Mouse (Mus musculus) c-Kit-positive CD71-positive TER-119-positive erythroid progenitor cells, embryonic 14.5 days (primary cell): ENCODE results near the gene Gm6812.
"Not testable (repeated sequence)": the region's sequence is repeated elsewhere in the genome, so short reads cannot be mapped to it uniquely, and the experiment has no call there.

Experiments
- DNase-seq: peaks from one replicate; pipeline ENCODE4 v3.0.0-alpha.2; 2013; ENCODE audit warnings: low spot score

The Gm6812 gene

DNA sequence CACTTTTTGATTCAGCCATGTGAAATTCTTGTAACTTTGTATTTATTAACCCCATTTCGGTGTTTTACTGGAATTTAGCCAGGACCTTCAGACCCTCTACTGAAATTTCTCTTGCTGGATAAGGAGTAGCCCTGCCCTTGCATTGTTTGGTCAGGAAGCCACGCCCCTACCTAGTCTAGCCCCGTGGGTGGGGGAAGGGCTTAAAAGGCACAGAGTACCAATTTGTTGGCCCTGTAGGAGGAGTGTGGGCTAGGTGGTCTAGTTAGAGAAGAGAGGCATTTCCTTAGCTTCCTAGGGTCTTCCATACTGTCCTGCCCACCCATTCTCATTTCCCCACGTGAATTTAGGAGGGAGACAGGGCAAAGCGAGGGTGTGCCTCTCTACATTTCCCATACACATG lies at the start of gene Gm6812:
TSS of gene Gm6812 (minus strand) at position 101 of the 400 bp plus-strand sequence.
- DNase-seq, result not testable (repeated sequence)

- DNase-seq, result no peak
Observed at GRCm38 (mm10) chrX:68865145-68865544, 27.7 kb downstream of the Gm6812 start.
